9 mouse cellular contexts compared by ENCODE assay signal in genomic region chr5:113901074-113901571, GRCm38 (mm10). TPM values are rescaled to one million over a fixed set of nuclear protein-coding genes. Genes with fewer than 3 reads are reported as not detected.
DNase-seq lines count a peak whose midpoint lies in the region; ATAC-seq and TF ChIP-seq lines count a peak whose summit lies in the region.
"Had no signal": no experiment of that assay in that cellular context is flagged by ENCODE, and none has a peak within 500 bp of the region (broad histone marks: within the 10 kb centered on the region; RNA-seq: fewer than 3 reads in every experiment).

No protein-coding gene starts in this region.

- no peak for TF ChIP-seq POLR2A in heart, adult 2 months (IDR thresholded peaks at IDR 0.05; ENCODE audit: insufficient read depth, low read depth, low read length)

- no peaks in the 10 kb centered on the region for H3K9me3 ChIP-seq in heart, embryonic 15.5 days (replicated peaks)
- no peaks in the 10 kb centered on the region for H3K9me3 ChIP-seq in embryonic facial prominence, embryonic 13.5 days
- no peaks in the 10 kb centered on the region for H3K9me3 ChIP-seq in limb, embryonic 15.5 days

- no peak for TF ChIP-seq EP300 in heart, adult 2 months (IDR thresholded peaks at IDR 0.05; ENCODE audit: insufficient read depth, low read depth, low read length)

- DNase-seq in heart, adult 2 months: no peak
- DNase-seq in 3T3-L1 (ENCODE audit: low read depth, low spot score): peak; percentile 72
- no peak for DNase-seq in thymus, adult 18-20 months
- DNase-seq in cerebellum, postnatal 14 days: no peak
- no peak for DNase-seq in spleen, postnatal 4 days (ENCODE audit: low spot score in 2 of 2)
- DNase-seq: cerebellum, adult 9-11 months had no signal

- peaks cover 22% of the 10 kb centered on the region for H3K79me2 ChIP-seq in heart, adult 2 months (replicated peaks; ENCODE audit: control insufficient read depth, insufficient read depth, low read length)

- peak; percentile 70 for ATAC-seq in heart, embryonic 15.5 days (replicated peaks; ENCODE audit: insufficient number of reproducible peaks, insufficient read depth, low FRiP score, low read depth)
- no peak for ATAC-seq in embryonic facial prominence, embryonic 13.5 days (ENCODE audit: insufficient number of reproducible peaks, insufficient read depth, low FRiP score, low TSS enrichment, low read depth)
- ATAC-seq in limb, embryonic 15.5 days (ENCODE audit: insufficient number of reproducible peaks, low FRiP score, low TSS enrichment, low read depth): no peak

- intact Hi-C loops in heart, adult 2 months (cut with DNase I): no loop called here

- H3K4me2 ChIP-seq in heart, embryonic 15.5 days: peak overlapping the region; percentile 45
- no peak overlapping the region for H3K4me2 ChIP-seq in embryonic facial prominence, embryonic 13.5 days
- H3K4me2 ChIP-seq in limb, embryonic 15.5 days: no peak overlapping the region

- no peak overlapping the region; the same call in 1 of the 2 replicates for H3K4me3 ChIP-seq in heart, embryonic 15.5 days
- H3K4me3 ChIP-seq in heart, adult 2 months: no peak overlapping the region
- H3K4me3 ChIP-seq in embryonic facial prominence, embryonic 13.5 days: no peak overlapping the region
- no peak overlapping the region for H3K4me3 ChIP-seq in limb, embryonic 15.5 days

- no peaks in the 10 kb centered on the region for H3K27me3 ChIP-seq in heart, embryonic 15.5 days
- no peaks in the 10 kb centered on the region for H3K27me3 ChIP-seq in heart, adult 2 months (ENCODE audit: control insufficient read depth, insufficient read depth, low read length)
- no peaks in the 10 kb centered on the region for H3K27me3 ChIP-seq in embryonic facial prominence, embryonic 13.5 days
- H3K27me3 ChIP-seq in limb, embryonic 15.5 days: no peaks in the 10 kb centered on the region

- peaks cover 76% of the 10 kb centered on the region for H3K4me1 ChIP-seq in heart, embryonic 15.5 days (replicated peaks)
- H3K4me1 ChIP-seq in heart, adult 2 months (ENCODE audit: control insufficient read depth, insufficient read depth, low read length): peaks cover 31% of the 10 kb centered on the region
- peaks cover 29% of the 10 kb centered on the region for H3K4me1 ChIP-seq in embryonic facial prominence, embryonic 13.5 days
- H3K4me1 ChIP-seq in limb, embryonic 15.5 days: peaks cover 23% of the 10 kb centered on the region

- WGBS in heart, embryonic 15.5 days: 28% methylated on average over 8 of the region's 8 CpGs
- WGBS in heart, adult 2 months: 31% methylated on average over 8 of the region's 8 CpGs
- WGBS in embryonic facial prominence, embryonic 13.5 days: 48% methylated on average over 8 of the region's 8 CpGs
- 41% methylated on average over 8 of the region's 8 CpGs for WGBS in limb, embryonic 15.5 days

- no peak for TF ChIP-seq CTCF in heart, adult 2 months (IDR thresholded peaks at IDR 0.05)

- no peaks in the 10 kb centered on the region for H3K36me3 ChIP-seq in heart, embryonic 15.5 days
- no peaks in the 10 kb centered on the region; the same call in 1 of the 2 replicates for H3K36me3 ChIP-seq in heart, adult 2 months (ENCODE audit: control insufficient read depth, insufficient read depth, low read length)
- no peaks in the 10 kb centered on the region for H3K36me3 ChIP-seq in embryonic facial prominence, embryonic 13.5 days
- H3K36me3 ChIP-seq in limb, embryonic 15.5 days: no peaks in the 10 kb centered on the region

- H3K27ac ChIP-seq in heart, embryonic 15.5 days: peak overlapping the region; percentile 78
- no peak overlapping the region; the same call in 1 of the 2 replicates for H3K27ac ChIP-seq in heart, adult 2 months
- no peak overlapping the region for H3K27ac ChIP-seq in embryonic facial prominence, embryonic 13.5 days
- H3K27ac ChIP-seq in limb, embryonic 15.5 days: peak overlapping the region; percentile 11; the same call in 1 of the 2 replicates

- H3K9ac ChIP-seq in heart, embryonic 15.5 days: peak overlapping the region; percentile 31; the same call in 1 of the 2 replicates
- no peak overlapping the region for H3K9ac ChIP-seq in heart, adult 2 months (ENCODE audit: low read depth, low read length)
- peak overlapping the region; percentile 44; the same call in 1 of the 2 replicates for H3K9ac ChIP-seq in embryonic facial prominence, embryonic 13.5 days
- H3K9ac ChIP-seq in limb, embryonic 15.5 days: no peak overlapping the region

RNA-seq across cellular contexts. Expression of gene Coro1c, which starts 7.4 kb away (rescaled TPM):
- 72.7 and 95.4 TPM in 2 replicates for polyA plus RNA-seq in heart, embryonic 15.5 days (2015; fragmentation: Nextera tagmentation; extraction: Ambion mirVana)
- 10 to 100 TPM; 24.6 to 30.1 TPM for total RNA-seq in heart, adult 2 months (2021)
- 24.1 and 27.9 TPM in 2 replicates for polyA plus RNA-seq in heart, adult 2 months (2012; rRNA removed)
- 88.6 and 88.9 TPM in 2 replicates for polyA plus RNA-seq in embryonic facial prominence, embryonic 13.5 days (2015; fragmentation: Nextera tagmentation; extraction: Ambion mirVana)
- 98.4 and 105 TPM in 2 replicates for polyA plus RNA-seq in limb, embryonic 15.5 days (2015; fragmentation: Nextera tagmentation; extraction: Ambion mirVana)

Comparison
In these comparisons a context has a peak if more than half of its experiments do, and no peak if none do; other contexts are left out.
1. H3K27ac ChIP-seq: peak in heart, embryonic 15.5 days (single experiment) and limb, embryonic 15.5 days (single experiment); none in heart, adult 2 months (single experiment) and embryonic facial prominence, embryonic 13.5 days (single experiment).
2. H3K9ac ChIP-seq: peak in heart, embryonic 15.5 days (single experiment) and embryonic facial prominence, embryonic 13.5 days (single experiment); none in heart, adult 2 months (single experiment) and limb, embryonic 15.5 days (single experiment).